Mouse (Mus musculus) cerebellum, postnatal 25 days (tissue): ENCODE measurements at regions not wholly inside any gene's neighbourhood (a gene's known extent, or its start where the extent isn't known, plus 50 kb on each side); places are given as distances from the start of the nearest gene placed in this dataset.

Experiments used
- DNase-seq, 2 experiments: peaks; one replicate each; pipeline ENCODE4 v3.0.0; 2021; ENCODE audit warnings: mixed read lengths in 2 of 2

DNA sequence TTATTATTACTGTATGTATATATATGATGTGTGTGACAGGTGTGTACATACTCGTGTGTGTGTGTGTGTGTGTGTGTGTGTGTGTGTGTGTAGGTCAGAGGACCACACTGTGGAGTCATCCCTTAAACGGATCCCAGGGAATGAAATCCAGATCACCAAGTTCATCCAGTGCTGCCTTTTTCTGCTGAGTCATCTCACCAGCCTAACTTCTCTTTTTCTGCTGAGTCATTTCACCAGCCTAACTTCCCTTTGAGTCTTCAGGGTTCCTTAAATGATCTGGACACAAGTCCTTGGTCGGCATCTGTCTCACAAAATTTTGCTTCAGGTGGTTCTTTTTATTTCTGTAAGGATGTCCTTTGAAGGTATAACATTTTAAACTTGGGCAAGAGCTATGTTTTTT, 302.2 kb downstream of the 1810013L24Rik start:
- no peak for DNase-seq

- no peak for DNase-seq
These were observed 302.9 kb downstream of the 1810013L24Rik start for GRCm38 (mm10) chr16:9132778-9133177.

DNA sequence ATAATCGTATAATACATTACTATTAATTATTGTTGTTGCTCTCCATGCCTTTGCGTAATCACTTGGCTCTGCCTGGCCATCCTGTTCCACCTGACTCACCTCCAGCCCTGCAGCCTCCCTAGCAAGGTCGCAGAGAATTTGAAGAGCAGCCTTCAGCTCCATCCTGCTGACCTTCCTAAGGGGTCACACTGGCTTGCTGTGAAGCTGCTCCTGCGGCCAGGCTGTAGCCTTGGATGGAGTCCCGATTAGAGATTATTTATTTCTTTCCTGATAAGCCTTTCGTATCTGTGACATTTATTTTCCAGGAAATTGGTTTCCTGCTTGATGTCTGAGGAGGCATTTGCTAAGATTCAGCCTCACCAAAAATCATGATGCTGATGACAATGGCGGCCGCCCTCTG, 305.5 kb downstream of the 1810013L24Rik start:
- DNase-seq, result no peak

- DNase-seq, result no peak
These were observed 308.8 kb downstream of the 1810013L24Rik start for GRCm38 (mm10) chr16:9138552-9139224.

GRCm38 (mm10) chr16:9139405-9139804, 309.5 kb downstream of the 1810013L24Rik start:
- DNase-seq, result no peak

- DNase-seq, result no peak
These were observed 319.6 kb downstream of the 1810013L24Rik start for GRCm38 (mm10) chr16:9149209-9150135.

DNA sequence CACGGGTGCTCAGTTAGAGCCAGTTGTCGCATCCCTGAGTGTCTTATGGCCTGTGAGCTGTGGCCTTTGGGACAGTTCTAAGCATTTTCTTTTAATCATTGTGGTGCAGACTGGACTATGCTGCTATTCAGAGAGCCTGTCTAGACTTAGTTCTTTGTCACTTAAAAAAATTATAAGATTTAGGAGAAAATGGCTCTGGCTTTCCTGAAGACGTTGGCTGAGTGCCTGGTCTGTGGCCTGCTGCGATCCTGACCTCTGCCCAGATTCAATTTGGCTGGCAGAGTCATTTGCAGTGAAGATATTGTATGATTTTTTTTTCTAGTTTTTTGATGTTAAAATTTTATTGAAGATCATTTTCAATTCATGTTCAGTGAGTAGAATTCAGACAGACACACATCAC, 322.0 kb downstream of the 1810013L24Rik start:
- DNase-seq, result peak in 1 of 2 experiments; percentile 13

DNA sequence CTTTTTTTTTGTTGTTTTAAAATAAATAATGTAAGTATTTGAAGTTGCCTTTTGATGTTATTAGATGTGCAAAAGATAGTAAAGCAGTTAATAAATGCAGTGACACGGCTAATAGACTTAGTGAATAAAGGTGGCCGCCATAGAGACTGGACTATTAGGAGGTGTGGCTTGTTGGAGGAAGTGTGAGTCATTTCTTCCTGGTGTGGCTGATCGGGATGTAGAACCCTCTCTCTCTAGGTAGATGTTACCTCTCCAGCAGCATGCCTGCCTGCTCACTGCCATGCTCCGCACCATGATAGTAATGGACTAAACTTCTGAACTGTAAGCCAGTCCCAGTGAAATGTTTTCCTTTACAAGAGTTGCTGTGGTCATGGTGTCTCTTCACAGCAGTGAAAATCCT, 323.6 kb downstream of the 1810013L24Rik start:
- DNase-seq, result no peak

GRCm38 (mm10) chr16:9165763-9166310, 335.9 kb downstream of the 1810013L24Rik start:
- no peak for DNase-seq

DNA sequence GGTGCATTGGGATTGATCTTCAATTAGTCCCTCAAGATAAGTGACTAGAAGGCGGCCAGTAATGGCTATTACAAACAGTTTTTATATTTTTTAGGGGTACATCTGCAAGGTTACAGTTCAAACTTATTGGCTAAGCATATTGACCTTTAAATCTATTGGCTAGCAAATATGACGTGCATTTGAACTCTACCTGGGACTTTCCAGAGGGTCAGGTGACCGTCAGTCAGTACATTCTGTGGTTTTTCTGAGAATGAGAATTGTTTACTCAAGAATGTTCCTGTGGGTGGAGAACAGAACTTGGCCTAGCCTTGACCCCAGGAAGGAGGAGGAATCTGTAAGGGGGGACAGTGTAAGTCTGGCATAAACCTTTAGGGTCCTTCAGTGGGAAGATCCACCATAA, 346.5 kb downstream of the 1810013L24Rik start:
- DNase-seq, result no peak

- no peak for DNase-seq
These were observed 365.9 kb downstream of the 1810013L24Rik start for GRCm38 (mm10) chr16:9195821-9196220.

DNA sequence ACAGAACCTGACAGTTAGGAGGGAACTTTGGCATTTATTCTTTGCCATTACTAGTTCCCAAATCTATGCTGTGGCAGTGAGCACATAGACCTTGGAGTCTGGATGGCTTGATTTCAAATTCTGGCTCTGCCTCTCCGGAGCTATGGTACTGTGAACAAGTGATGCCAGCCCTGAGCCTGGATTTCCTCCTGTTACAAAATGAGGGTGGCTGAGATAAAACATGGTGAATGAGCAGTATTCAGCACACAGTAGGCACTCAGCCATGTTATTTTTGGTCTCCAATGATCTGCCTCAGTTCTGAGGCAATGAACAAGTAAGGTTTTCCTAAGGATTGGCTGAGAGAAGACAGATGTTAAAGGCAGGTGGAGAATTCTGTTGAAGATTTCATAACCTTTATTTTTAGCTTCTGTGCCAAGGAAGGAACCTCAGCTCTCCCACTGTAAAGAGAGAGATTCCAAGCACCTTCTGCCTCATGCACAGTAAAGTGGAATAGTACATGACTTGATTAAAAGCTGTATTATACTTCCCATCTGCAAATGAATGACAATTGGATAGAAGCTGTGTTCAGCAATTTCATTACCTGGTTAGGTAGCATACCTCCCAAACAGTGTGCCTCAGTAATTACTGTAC, 369.1 kb downstream of the 1810013L24Rik start:
- no peak for DNase-seq

GRCm38 (mm10) chr16:9208602-9209001, 378.7 kb downstream of the 1810013L24Rik start:
- DNase-seq, result no peak

DNA sequence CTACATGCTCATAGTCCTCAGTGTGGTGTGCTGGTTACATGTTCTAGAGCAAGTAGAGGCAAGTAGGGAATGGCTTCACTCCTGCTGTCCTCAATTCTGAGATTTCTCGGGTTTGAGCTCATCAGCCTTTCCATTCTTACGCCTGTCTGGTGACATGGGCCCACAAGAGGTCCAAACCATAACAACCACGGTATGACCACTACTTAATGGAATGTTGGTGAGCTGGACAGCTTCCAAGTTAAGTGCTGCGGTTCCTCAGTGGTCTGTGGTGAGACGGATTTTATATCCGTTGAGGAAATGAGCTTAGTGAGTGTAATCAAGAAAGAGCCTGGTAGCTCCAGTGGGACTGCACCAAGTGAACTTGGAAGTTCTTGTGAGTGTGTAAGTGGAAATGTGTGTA, 381.6 kb downstream of the 1810013L24Rik start:
- DNase-seq, result no peak

GRCm38 (mm10) chr16:9215131-9215530, 385.2 kb downstream of the 1810013L24Rik start:
- no peak for DNase-seq

GRCm38 (mm10) chr16:9217361-9217760, 387.5 kb downstream of the 1810013L24Rik start:
- DNase-seq, result no peak

- no peak for DNase-seq
These were observed 400.3 kb downstream of the 1810013L24Rik start for GRCm38 (mm10) chr16:9230178-9230577.

- peak in 1 of 2 experiments; percentile 15 for DNase-seq
These were observed 412.2 kb downstream of the 1810013L24Rik start for GRCm38 (mm10) chr16:9242099-9242498.

DNA sequence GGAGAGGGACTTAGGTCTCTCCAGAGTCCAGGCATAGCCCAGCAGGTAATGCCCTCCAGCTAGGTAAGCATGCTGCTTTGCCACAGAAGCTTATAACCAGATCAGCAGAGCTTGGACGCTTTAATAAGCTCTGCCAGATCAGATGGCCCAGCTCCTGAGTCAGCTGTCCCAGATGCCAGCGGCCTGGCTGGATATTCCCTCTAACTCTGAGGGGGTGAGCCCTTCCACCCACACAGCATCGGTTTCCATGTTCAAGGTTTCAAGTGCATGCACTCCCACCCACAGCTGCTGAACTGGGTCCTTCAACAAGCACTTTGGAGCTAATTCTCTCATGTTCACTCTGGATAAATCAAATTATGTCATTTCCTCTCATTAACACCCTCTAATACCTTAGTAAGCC, 417.3 kb downstream of the 1810013L24Rik start:
- no peak for DNase-seq

DNA sequence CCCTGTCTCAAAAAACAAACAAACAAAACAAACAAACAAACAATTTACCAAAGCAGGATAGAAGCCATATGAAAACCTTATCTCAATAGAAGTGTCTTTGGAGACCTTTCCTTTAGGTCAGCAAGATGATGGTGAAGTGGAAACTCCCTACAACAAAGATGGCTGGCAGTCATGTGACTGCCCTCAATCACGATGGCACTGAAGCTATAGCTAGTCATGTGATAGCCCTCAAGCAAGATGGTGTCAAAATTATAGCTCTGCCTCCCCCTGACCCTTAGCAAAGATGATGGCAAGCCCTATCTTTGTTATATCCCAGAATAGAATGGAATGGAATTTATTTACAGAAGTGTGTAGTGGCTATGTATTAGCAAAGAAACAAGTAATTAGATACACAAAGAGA, 423.2 kb downstream of the 1810013L24Rik start:
- DNase-seq, result no peak

DNA sequence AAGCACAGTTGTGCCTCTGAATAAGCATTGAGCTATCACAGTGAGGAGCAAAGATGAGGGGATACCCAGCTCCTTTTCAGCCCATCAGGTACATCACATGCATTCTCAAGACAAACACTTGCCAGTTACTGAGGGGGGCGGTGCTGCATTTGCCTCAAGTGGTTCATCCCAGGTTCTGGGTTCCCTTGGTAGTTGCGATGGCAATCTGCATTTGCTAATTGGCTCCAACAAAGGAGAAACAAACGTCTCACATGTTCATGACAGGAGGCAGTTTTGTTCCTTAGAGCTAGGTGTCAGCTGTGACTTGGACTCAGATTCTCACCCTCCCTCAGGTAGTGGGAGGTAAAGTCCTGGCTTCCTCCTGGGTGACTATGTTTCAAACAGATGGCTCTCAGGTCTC, 425.5 kb downstream of the 1810013L24Rik start:
- no peak for DNase-seq

DNA sequence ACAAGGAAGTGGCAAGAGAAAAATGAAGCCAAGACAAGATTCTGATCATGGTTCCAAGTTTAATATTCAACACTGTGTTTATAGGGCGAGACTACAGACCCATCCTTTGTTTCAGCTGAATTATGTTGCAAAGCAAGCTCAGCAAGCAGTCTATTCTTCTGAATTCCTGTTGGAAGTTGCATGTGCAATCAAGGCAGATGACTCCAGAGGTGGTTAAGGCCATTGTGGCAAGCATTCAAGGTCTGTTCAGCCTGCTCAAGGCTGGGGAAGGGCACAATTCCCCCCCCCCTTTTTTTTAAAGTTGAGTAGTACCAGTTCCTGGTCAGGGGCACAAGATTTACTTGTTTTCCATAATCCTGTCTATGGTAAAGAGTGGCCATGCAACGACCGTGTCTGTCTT, 431.1 kb downstream of the 1810013L24Rik start:
- DNase-seq, result no peak

DNA sequence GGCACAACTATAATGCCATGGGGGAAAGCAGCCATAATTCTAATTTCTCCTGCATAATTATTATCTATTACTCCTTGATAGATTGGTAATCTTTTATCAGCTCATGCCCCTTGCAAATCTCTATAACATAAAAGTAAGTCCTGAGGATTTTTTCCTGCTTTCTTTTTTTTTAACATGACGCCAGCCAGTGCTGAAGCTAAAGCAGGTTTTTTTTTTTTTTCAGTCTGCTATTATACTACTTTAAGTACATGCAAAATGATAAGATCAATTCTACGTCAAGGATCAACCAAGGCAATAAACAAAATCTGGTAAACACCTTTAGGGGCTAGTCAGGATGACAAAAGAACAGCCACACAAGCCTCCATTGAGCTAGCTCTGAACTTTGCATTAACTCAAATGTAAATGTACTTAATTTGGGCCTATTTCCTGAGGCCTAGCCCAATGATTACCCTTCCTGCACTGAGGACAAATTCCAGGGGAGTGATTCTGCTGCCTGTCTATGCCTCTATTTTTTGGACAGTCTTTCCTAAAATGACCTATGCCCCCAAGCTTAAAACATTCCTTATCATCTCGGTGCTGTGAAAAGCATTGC, 434.8 kb downstream of the 1810013L24Rik start:
- DNase-seq, result no peak
